Mouse (Mus musculus) heart, embryonic 13.5 days (tissue): ENCODE results near the gene Tmcc1. TPM values are rescaled to one million over a fixed set of nuclear protein-coding genes. Genes with fewer than 3 reads are reported as not detected.
A peak's percentile ranks its signal among the peaks of the same experiment; 100 is the strongest.

ENCODE experiments used
- ATAC-seq: fragments of 200-750 bp; cut with Nextera tagmentation; 2 replicates; pipeline ENCODE4 v1.8.0; 2017; ENCODE audit warnings: moderate TSS enrichment; ENCODE audit not compliant: insufficient number of reproducible peaks, low FRiP score, low TSS enrichment; ENCODE audit errors: extremely low read depth
- H3K27ac ChIP-seq: fragments of 300-500 bp; sonication (generic); replicated peaks from 2 replicates; pipeline ENCODE4 v1.5.1; 2015; ENCODE audit warnings: moderate library complexity, mild to moderate bottlenecking, inconsistent platforms
- H3K27me3 ChIP-seq: fragments of 300-500 bp; sonication (generic); replicated peaks from 2 replicates; pipeline ENCODE4 v1.6.1; 2015; ENCODE audit warnings: mild to moderate bottlenecking, inconsistent platforms
- H3K36me3 ChIP-seq: fragments of 300-500 bp; sonication (generic); 2 replicates; pipeline ENCODE4 v1.6.1; 2015; ENCODE audit warnings: mild to moderate bottlenecking, inconsistent platforms
- H3K4me1 ChIP-seq: fragments of 300-500 bp; sonication (generic); 2 replicates; pipeline ENCODE4 v1.6.1; 2015; ENCODE audit warnings: inconsistent platforms
- H3K4me2 ChIP-seq: fragments of 300-500 bp; sonication (generic); 2 replicates; pipeline ENCODE4 v1.6.1; 2015; ENCODE audit warnings: inconsistent platforms, mild to moderate bottlenecking, moderate library complexity
- H3K4me3 ChIP-seq: fragments of 300-500 bp; sonication (generic); 2 replicates; pipeline ENCODE4 v1.5.1; 2015; ENCODE audit warnings: moderate library complexity, mild to moderate bottlenecking, inconsistent platforms
- H3K9ac ChIP-seq: fragments of 300-500 bp; sonication (generic); 2 replicates; pipeline ENCODE4 v1.6.1; 2015; ENCODE audit warnings: inconsistent platforms, mild to moderate bottlenecking, moderate library complexity
- H3K9me3 ChIP-seq: fragments of 300-500 bp; sonication (generic); 2 replicates; pipeline ENCODE4 v1.6.1; 2016; ENCODE audit warnings: inconsistent platforms
- WGBS: fragments of 180-500 bp; shearing (Covaris S2); methylation state at CpG from one replicate; pipeline ENCODE4 v1.1.7; 2015; ENCODE audit warnings: mixed read lengths; 5-methylcytosine and 5-hydroxymethylcytosine counted together
- polyA plus RNA-seq: library from polyadenylated mRNA; unstranded; fragments of >200 nt; fragmentation: Nextera tagmentation; extraction: Ambion mirVana; gene quantifications from 2 replicates; pipeline ENCODE4 v1.2.1, GENCODE M21; 2015

Gene Tmcc1
- polyA plus RNA-seq, 1 experiment from 2014 or later: 10.5 TPM

DNA sequence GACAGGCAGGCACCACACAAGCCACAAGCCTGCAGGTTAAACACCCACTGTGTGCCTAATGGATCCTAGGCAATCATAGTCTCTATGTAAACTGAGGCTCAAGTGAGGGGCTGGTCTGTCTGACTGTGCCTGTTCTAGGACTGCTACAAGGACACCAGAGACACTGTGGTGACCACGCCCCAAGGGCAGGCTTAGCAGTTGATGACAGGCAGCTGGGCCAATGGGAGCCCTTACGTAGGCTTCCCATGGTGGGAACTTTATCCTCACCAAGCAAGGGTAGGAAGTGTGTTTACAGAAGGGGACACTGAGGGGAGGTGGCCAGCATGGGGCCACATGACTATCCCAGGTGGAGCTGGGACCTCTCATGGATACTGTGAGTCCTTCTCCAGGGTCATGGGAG is 194.1 kb downstream of the Tmcc1 start:
- Histone ChIP-seq H3K4me2 (0 out of 2 replicates have a peak overlapping the region, but pooled peaks have one; percentile 24), H3K36me3 (no peaks in the 10 kb centered on the region), H3K9ac (no peak overlapping the region), H3K4me3 (no peak overlapping the region), H3K27me3 (peaks cover 8% of the 10 kb centered on the region), H3K27ac (peak overlapping the region; percentile 88), H3K9me3 (peaks cover 10% of the 10 kb centered on the region), H3K4me1 (peaks cover 64% of the 10 kb centered on the region)
- 74% methylated on average over 2 of the region's 2 CpGs for WGBS
- no peak for ATAC-seq

DNA sequence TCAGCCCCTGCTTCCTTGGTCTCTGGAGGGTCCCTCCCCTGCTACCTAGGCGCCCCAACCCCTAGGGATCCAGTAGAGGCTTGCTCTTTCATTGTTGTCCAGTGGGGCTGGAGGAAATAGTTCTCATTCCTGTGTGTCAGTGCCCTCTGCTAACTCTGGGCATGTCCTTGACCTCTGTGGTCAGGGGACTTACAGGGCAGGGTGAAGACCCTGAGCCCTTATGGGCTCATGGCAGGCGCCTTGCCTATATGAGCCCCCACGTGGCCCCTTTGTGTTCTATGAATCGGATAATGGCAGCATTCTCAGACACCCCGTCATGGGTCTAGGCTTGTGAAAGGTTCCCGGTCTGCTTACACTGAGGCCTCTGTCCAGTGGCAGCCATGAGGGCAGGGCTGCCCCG is 194.5 kb downstream of the Tmcc1 start:
- H3K4me2 ChIP-seq: peak overlapping the region; percentile 24
- H3K27me3 ChIP-seq: peaks cover 12% of the 10 kb centered on the region
- H3K9me3 ChIP-seq: peaks cover 10% of the 10 kb centered on the region
- no peak for ATAC-seq
- H3K4me3 ChIP-seq: no peak overlapping the region
- peaks cover 64% of the 10 kb centered on the region for H3K4me1 ChIP-seq
- H3K27ac ChIP-seq: peak overlapping the region; percentile 88
- H3K36me3 ChIP-seq: no peaks in the 10 kb centered on the region
- WGBS: 74% methylated on average over 7 of the region's 7 CpGs
- H3K9ac ChIP-seq: peak overlapping the region; percentile 42; the same call in 1 of the 2 replicates

DNA sequence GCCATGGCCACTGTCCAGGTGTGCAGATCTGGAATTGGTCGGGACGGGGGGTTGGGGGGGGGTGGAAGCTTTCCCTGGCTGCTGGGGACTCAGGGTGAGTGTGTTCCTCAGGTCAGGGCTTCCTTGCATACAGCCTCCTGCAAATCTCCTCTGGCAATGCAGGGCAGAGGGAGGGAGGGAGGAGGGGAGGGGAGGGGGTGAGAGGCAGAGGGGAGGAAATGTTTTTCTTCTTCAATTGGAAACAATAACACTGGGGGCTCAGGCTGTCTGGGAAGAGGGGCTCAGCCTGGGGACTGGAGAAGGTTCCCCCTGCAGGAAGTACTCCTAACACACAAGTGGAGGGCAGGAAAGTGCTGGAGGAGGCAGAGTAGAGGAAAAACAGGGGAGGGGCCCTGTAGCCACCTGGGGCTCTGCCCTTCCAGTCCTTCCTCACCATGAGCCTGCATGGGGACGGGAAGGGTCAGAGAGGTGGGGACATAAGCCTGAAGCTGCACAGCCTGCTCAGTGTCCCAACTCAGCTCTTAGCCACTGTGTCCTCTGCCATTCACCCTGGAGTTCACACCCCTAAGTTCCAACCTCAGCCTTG is 195.5 kb downstream of the Tmcc1 start:
- Histone ChIP-seq H3K9ac (no peak overlapping the region), H3K4me1 (peaks cover 66% of the 10 kb centered on the region), H3K4me2 (peak overlapping the region; percentile 24)

DNA sequence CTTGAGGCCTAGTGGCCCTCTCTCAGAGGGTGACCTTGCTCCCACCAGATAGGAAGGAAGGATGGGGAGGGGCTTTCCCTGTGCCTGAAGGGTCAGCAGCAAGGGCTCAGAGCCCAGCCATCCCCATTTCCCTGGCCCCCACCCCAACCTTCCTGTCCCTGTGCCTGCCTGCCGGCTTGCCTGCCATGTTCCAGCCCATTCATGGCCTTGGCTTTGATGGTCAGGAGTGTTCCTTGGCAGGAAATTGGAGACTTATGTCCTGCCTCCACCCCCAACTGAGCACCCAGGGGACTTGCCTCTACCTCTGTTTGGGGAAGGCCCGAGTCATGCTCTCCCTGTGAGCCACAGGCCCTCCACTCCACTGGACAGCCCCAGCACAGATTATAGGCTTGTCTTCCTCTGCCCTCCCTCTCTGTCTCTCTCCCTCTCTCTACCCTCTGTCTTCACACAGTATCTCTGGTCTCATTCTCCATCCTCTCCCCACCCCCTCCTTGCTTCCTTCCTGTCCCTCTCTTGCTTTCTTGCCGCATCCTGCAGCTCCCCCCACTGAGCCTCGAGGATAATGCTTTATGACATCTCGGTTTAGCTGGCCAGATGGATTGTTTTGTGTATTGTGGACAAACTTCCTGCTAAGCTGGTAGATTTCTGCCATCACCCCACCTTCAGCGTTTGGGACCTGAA is 197.0 kb downstream of the Tmcc1 start:
- 30% methylated on average over 6 of the region's 6 CpGs for WGBS
- Histone ChIP-seq H3K9me3 (peaks cover 10% of the 10 kb centered on the region), H3K4me2 (peak overlapping the region; percentile 76), H3K27ac (peak overlapping the region; percentile 88), H3K27me3 (peaks cover 29% of the 10 kb centered on the region), H3K4me1 (peaks cover 68% of the 10 kb centered on the region), H3K4me3 (no peak overlapping the region), H3K36me3 (no peaks in the 10 kb centered on the region), H3K9ac (no peak overlapping the region)
- ATAC-seq: no peak

More for the DNA sequence above, 195.5 kb downstream of the Tmcc1 start:
- no peak for ATAC-seq
- peaks cover 22% of the 10 kb centered on the region for H3K27me3 ChIP-seq
- H3K36me3 ChIP-seq: no peaks in the 10 kb centered on the region
- peaks cover 10% of the 10 kb centered on the region for H3K9me3 ChIP-seq
- peak overlapping the region; percentile 88 for H3K27ac ChIP-seq
- no peak overlapping the region for H3K4me3 ChIP-seq
- 22% methylated on average over 3 of the region's 3 CpGs for WGBS

DNA sequence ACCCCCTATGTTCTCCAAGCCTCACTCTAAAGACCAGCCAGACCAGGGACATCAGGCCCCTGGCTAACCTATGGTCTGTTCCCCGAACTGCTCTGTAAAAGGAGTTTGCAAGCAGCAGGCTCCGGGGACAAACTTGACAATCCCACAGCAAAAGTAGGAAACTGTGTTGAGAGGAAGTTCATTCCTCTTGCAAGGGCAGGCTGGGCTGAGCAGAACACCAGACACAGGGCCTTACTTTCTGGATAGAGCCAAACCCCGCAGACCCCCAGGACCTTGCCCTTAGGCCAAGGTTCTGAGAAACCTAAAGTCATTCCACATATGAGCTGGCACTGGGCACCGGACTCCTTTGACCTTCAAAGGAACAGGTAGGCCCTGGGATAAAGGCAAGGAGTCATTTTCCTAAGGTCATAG is 197.8 kb downstream of the Tmcc1 start:
- WGBS: 46% methylated on average over 4 of the region's 4 CpGs
- Histone ChIP-seq H3K27ac (peak overlapping the region; percentile 88), H3K36me3 (no peaks in the 10 kb centered on the region), H3K4me3 (peak overlapping the region; percentile 67), H3K4me1 (peaks cover 75% of the 10 kb centered on the region), H3K27me3 (peaks cover 31% of the 10 kb centered on the region), H3K4me2 (peak overlapping the region; percentile 76), H3K9me3 (peaks cover 10% of the 10 kb centered on the region), H3K9ac (0 out of 2 replicates have a peak overlapping the region, but pooled peaks have one; percentile 57)
- ATAC-seq: no peak

DNA sequence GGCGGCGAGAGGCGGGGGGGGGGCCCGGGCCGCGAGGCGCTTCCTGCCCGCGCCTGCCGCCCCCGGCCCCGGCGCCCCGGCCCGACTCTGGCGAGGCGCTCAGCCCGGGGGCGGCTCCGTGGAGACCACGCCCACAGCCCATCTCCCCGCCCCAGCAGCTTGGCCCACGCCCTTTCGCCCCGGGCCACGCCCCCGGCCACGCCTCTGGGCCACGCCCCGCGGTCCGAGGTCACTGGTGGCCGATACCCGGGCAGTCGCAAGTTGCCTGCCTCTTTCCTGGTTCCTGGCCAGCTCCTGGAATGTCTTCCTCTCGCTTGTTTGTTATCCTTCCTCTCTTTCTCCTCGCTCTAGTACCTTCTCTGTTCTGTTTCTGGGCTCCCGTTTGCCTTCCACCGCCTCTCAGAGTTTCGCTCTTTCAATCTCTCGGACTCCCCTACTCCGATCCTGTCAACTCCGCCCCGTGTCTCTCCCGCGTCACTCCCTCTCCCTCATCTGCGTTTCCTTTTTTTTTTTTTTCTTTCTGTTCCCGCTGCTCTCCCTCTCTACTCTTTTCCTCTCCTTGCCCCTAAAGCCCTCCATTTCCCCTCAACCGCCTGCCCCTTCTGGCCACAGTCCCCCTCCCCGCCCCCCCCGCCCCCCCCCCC is 198.3 kb downstream of the Tmcc1 start, which contains the start of gene Plxnd1:
TSS of gene Plxnd1 (minus strand) at position 129 of the 644 bp plus-strand sequence.
- Histone ChIP-seq H3K9ac (peak within 1 kb of the TSS; percentile 86), H3K9me3 (peaks cover 10% of the 10 kb centered on the region), H3K4me1 (peaks cover 78% of the 10 kb centered on the region), H3K36me3 (no peaks in the 10 kb centered on the region), H3K27ac (peak within 1 kb of the TSS; percentile 88), H3K4me2 (peak within 1 kb of the TSS; percentile 76), H3K27me3 (peaks cover 33% of the 10 kb centered on the region), H3K4me3 (peak within 1 kb of the TSS; percentile 67)
- WGBS: 1% methylated on average over 49 of the region's 51 CpGs
- ATAC-seq: peak; percentile 74

DNA sequence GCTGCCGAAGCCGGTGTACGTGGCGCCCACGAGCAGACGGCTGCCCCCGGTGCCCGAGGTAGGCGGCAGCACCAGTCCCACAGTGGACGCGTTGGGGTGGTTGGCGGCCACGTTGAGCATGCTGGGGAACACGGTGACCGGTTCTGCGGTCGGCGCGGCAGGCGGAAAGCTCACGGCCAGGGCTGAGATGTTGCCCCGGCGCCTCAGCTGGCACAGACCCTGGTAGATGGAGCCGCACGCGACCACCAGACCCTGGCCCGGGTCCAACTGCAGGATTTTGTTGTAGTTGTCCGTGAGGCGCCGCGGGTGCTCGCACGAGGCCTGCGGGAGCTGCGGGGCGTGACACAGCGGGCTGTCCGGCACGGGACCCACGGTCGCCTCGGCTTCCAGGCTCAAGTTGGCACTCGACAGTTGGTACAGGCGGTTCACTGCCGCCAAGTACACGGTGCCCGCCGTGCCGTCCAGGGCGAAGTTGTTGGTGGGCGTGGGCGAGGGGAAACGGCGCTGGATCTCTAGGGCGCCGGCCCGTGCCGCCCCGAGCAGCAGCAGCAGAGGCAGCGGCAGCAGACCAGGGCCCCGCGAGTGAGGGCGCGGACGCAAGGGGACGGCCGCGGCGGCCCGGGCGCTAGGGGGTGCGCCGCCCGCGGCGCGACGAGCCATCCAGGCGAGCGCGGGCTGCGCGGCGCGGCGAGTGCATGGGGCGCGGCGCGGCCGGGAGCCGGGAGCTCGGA is 199.0 kb downstream of the Tmcc1 start:
- no peaks in the 10 kb centered on the region for H3K36me3 ChIP-seq
- H3K9me3 ChIP-seq: peaks cover 10% of the 10 kb centered on the region
- H3K27me3 ChIP-seq: peaks cover 33% of the 10 kb centered on the region
- WGBS: under 1% methylated on average over 90 of the region's 93 CpGs
- H3K27ac ChIP-seq: peak overlapping the region; percentile 88
- peak overlapping the region; percentile 67 for H3K4me3 ChIP-seq
- H3K4me2 ChIP-seq: peak overlapping the region; percentile 76
- peaks cover 84% of the 10 kb centered on the region for H3K4me1 ChIP-seq
- peak overlapping the region; percentile 86 for H3K9ac ChIP-seq
- no peak for ATAC-seq

DNA sequence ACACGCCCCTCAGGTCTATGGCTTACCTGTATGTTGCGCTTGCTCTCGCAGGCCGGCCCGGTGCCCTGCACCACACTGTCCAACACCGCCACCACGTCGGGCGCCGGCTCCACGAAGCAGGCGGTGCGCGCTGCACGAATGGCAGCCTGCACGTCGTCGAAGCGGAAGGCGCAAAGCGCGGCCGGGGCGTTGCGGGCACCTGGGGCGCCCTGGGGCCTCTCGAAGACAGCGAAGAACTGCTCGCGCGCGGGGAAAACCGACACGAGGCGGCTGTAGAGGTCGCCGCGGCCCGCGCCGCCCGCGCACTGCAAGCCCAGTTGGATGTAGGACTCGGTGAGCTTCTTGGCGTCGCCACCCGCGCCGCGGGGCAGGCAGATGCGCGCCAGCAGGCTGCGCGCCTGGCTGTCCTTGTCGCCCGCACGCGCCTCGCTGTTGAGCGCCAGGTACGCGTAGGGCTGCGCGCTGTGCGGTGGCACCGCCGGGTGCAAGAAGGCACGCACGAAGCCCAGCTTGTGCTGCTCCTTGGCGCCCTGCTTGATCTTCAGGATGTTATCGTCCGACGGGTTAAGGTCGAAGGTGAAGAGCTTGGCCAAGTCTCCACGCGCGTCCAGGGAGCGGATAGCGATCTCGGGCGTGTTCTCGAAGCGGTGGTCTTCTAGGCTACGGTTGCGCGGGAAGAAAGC is 199.7 kb downstream of the Tmcc1 start:
- H3K36me3 ChIP-seq: no peaks in the 10 kb centered on the region
- H3K9me3 ChIP-seq: peaks cover 10% of the 10 kb centered on the region
- WGBS: 2% methylated on average over 86 of the region's 86 CpGs
- H3K4me2 ChIP-seq: peak overlapping the region; percentile 76
- peak overlapping the region; percentile 86 for H3K9ac ChIP-seq
- ATAC-seq: no peak
- H3K27me3 ChIP-seq: peaks cover 33% of the 10 kb centered on the region
- peaks cover 84% of the 10 kb centered on the region for H3K4me1 ChIP-seq
- H3K27ac ChIP-seq: peak overlapping the region; percentile 88
- H3K4me3 ChIP-seq: peak overlapping the region; percentile 67

DNA sequence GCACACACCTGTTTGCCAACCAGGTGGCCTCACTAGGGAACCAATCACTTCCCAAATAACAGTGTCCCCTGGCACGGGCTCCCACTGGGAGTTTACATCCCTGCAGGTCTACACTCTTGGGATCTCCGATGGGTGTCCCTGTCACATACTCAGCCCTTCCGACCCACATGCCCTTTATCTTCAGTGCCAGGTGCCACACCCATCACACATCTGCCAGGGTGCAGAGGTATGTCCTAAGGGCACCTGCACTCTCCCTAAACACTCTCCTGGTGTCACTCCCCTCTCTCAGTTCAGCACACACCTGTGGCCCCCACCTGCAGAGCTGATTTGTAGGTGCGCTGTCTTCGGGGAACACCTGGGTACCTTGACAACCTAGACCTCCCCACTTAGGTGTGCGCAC is 200.3 kb downstream of the Tmcc1 start:
- peaks cover 79% of the 10 kb centered on the region for H3K4me1 ChIP-seq
- peak overlapping the region; percentile 88 for H3K27ac ChIP-seq
- ATAC-seq: no peak
- no peaks in the 10 kb centered on the region for H3K36me3 ChIP-seq
- H3K9me3 ChIP-seq: peaks cover 10% of the 10 kb centered on the region
- H3K9ac ChIP-seq: peak overlapping the region; percentile 86
- H3K27me3 ChIP-seq: peaks cover 33% of the 10 kb centered on the region
- WGBS: 41% methylated on average over 6 of the region's 6 CpGs
- H3K4me3 ChIP-seq: peak overlapping the region; percentile 67
- H3K4me2 ChIP-seq: peak overlapping the region; percentile 76

DNA sequence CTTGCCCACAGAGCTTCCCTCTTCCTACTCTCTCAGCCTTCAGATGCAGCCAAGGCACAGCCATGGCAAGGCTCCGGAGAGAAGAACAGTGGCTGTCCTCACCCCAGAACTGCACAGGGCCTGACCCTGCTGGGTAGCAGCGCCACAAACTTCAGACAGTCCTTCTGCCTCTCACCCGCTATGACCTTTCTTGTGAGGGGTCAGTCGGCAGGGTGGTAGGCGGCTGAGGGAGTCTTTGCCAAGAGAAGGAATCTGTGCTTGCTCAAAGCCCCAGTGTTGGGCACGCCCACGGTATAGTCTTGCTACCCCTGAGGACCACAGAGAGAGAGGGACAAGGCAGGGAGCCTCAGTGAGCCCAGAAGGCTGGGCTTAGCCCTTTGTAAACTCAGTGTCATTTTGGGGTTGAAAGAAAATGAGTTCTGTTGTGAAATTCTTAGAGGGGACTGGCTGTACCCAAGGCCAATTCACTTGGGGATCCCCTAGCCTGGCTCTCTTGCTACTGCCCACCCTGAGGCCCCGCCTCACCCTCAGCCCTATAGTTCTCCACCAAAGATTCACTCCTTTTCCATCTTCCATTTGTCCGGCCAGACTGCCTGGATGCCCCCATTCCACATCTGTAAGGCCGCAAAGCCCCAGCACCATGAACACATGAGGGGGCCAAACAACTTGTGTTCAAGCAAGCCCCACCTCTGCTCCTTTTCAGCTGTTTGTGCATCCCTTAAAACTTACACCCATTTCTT is 201.2 kb downstream of the Tmcc1 start:
- H3K4me3 ChIP-seq: peak overlapping the region; percentile 67
- peak overlapping the region; percentile 71 for H3K27ac ChIP-seq
- H3K27me3 ChIP-seq: peaks cover 33% of the 10 kb centered on the region
- 38% methylated on average over 10 of the region's 10 CpGs for WGBS
- H3K9ac ChIP-seq: peak overlapping the region; percentile 86
- H3K4me2 ChIP-seq: peak overlapping the region; percentile 76
- no peaks in the 10 kb centered on the region for H3K36me3 ChIP-seq
- peaks cover 10% of the 10 kb centered on the region for H3K9me3 ChIP-seq
- ATAC-seq: no peak
- peaks cover 78% of the 10 kb centered on the region for H3K4me1 ChIP-seq
